Mouse (Mus musculus) limb, embryonic 10.5 days (tissue): ENCODE measurements around the gene Madcam1. TPM values are rescaled to one million over a fixed set of nuclear protein-coding genes. Genes with fewer than 3 reads are reported as not detected.

Experiments
- DNase-seq: peaks from one replicate; pipeline ENCODE4 v3.0.0-alpha.2; 2017; ENCODE audit warnings: low spot score
- H3K27ac ChIP-seq: fragments of 300-500 bp; sonication (generic); 2 replicates; pipeline ENCODE4 v1.5.1; 2016; ENCODE audit warnings: mild to moderate bottlenecking
- H3K27me3 ChIP-seq: fragments of 300-500 bp; sonication (generic); 2 replicates; pipeline ENCODE4 v1.6.1; 2016; ENCODE audit warnings: low read depth, mild to moderate bottlenecking; ENCODE audit not compliant: poor library complexity, severe bottlenecking
- H3K36me3 ChIP-seq: fragments of 300-500 bp; sonication (generic); 2 replicates; pipeline ENCODE4 v1.6.1; 2016; ENCODE audit warnings: mild to moderate bottlenecking, moderate library complexity
- H3K4me1 ChIP-seq: fragments of 300-500 bp; sonication (generic); 2 replicates; pipeline ENCODE4 v1.6.1; 2016
- H3K4me3 ChIP-seq: fragments of 300-500 bp; sonication (generic); 2 replicates; pipeline ENCODE4 v1.5.1; 2016; ENCODE audit warnings: mild to moderate bottlenecking, moderate library complexity
- H3K9me3 ChIP-seq: fragments of 300-500 bp; sonication (generic); replicated peaks from 2 replicates; pipeline ENCODE4 v1.6.1; 2016; ENCODE audit warnings: mild to moderate bottlenecking
- WGBS: fragments of 180-500 bp; shearing (Covaris S2); methylation state at CpG from one replicate; pipeline ENCODE4 v1.1.7; 2016; 5-methylcytosine and 5-hydroxymethylcytosine counted together
- polyA plus RNA-seq: library from polyadenylated mRNA; unstranded; fragments of >200 nt; fragmentation: Nextera tagmentation; extraction: Ambion mirVana; gene quantifications from 2 replicates; pipeline ENCODE4 v1.2.1, GENCODE M21; 2016

Madcam1 gene
- 3.7 and 6.4 TPM in 2 replicates for polyA plus RNA-seq

- 12% methylated on average over 13 of the region's 13 CpGs for WGBS
- peak within 1 kb of the TSS; percentile 37 for H3K27ac ChIP-seq
- H3K4me3 ChIP-seq, result no peak within 1 kb of the TSS
Observed at GRCm38 (mm10) chr10:79664131-79664665, at the start of gene Madcam1. Gene Madcam1 (plus strand): TSS chr10:79664559.

GRCm38 (mm10) chr10:79615860-79616259 is 48.5 kb upstream of the Madcam1 start:
- Histone ChIP-seq H3K36me3 (no peaks in the 10 kb centered on the region), H3K9me3 (no peaks in the 10 kb centered on the region), H3K27me3 (peaks cover 40% of the 10 kb centered on the region), H3K4me1 (peaks cover 42% of the 10 kb centered on the region), H3K4me3 (no peak overlapping the region), H3K27ac (no peak overlapping the region)
- no peak for DNase-seq
- WGBS, result 16% methylated on average over 8 of the region's 8 CpGs

More at GRCm38 (mm10) chr10:79664131-79664665, at the start of gene Madcam1:
- peak; percentile 94 for DNase-seq
- no peaks in the 10 kb centered on the region for H3K9me3 ChIP-seq
- peaks cover 27% of the 10 kb centered on the region for H3K4me1 ChIP-seq
- no peaks in the 10 kb centered on the region for H3K36me3 ChIP-seq
- no peaks in the 10 kb centered on the region for H3K27me3 ChIP-seq

GRCm38 (mm10) chr10:79616376-79616775 is 48.0 kb upstream of the Madcam1 start:
- Histone ChIP-seq H3K4me3 (no peak overlapping the region), H3K9me3 (no peaks in the 10 kb centered on the region), H3K27me3 (peaks cover 34% of the 10 kb centered on the region), H3K27ac (no peak overlapping the region), H3K4me1 (peaks cover 38% of the 10 kb centered on the region), H3K36me3 (no peaks in the 10 kb centered on the region)
- DNase-seq, result no peak
- 88% methylated on average over 5 of the region's 5 CpGs for WGBS

GRCm38 (mm10) chr10:79623950-79624349 is 40.4 kb upstream of the Madcam1 start:
- no peak overlapping the region; the same call in 1 of the 2 replicates for H3K27ac ChIP-seq
- no peaks in the 10 kb centered on the region for H3K27me3 ChIP-seq
- H3K4me3 ChIP-seq, result no peak overlapping the region
- 0 out of 2 replicates have a peak, but pooled peaks cover 4% of the 10 kb centered on the region for H3K4me1 ChIP-seq
- no peak for DNase-seq
- no peaks in the 10 kb centered on the region for H3K9me3 ChIP-seq
- H3K36me3 ChIP-seq, result no peaks in the 10 kb centered on the region
- 79% methylated on average over 12 of the region's 12 CpGs for WGBS

- H3K4me3 ChIP-seq, result no peak overlapping the region
- H3K27me3 ChIP-seq, result no peaks in the 10 kb centered on the region
- H3K4me1 ChIP-seq, result 0 out of 2 replicates have a peak, but pooled peaks cover 3% of the 10 kb centered on the region
- no peaks in the 10 kb centered on the region for H3K36me3 ChIP-seq
- H3K9me3 ChIP-seq, result no peaks in the 10 kb centered on the region
- DNase-seq, result no peak
- 84% methylated on average over 9 of the region's 9 CpGs for WGBS
- no peak overlapping the region for H3K27ac ChIP-seq
Observed at GRCm38 (mm10) chr10:79625398-79625797, 39.0 kb upstream of the Madcam1 start.

GRCm38 (mm10) chr10:79626156-79626555 is 38.2 kb upstream of the Madcam1 start:
- Histone ChIP-seq H3K27ac (no peak overlapping the region), H3K9me3 (no peaks in the 10 kb centered on the region), H3K27me3 (no peaks in the 10 kb centered on the region), H3K36me3 (no peaks in the 10 kb centered on the region), H3K4me1 (no peaks in the 10 kb centered on the region), H3K4me3 (no peak overlapping the region)
- DNase-seq, result no peak
- 89% methylated on average over 10 of the region's 10 CpGs for WGBS

- Histone ChIP-seq H3K9me3 (no peaks in the 10 kb centered on the region), H3K36me3 (no peaks in the 10 kb centered on the region), H3K27me3 (no peaks in the 10 kb centered on the region), H3K4me3 (no peak overlapping the region), H3K4me1 (no peaks in the 10 kb centered on the region), H3K27ac (no peak overlapping the region)
- 90% methylated on average over 5 of the region's 5 CpGs for WGBS
- no peak for DNase-seq
Observed at GRCm38 (mm10) chr10:79628377-79628776, 36.0 kb upstream of the Madcam1 start.

GRCm38 (mm10) chr10:79631432-79631831 is 32.9 kb upstream of the Madcam1 start:
- DNase-seq, result no peak

GRCm38 (mm10) chr10:79633006-79633777 is 31.2 kb upstream of the Madcam1 start:
- WGBS, result 87% methylated on average over 17 of the region's 17 CpGs
- H3K27ac ChIP-seq, result no peak overlapping the region
- H3K4me3 ChIP-seq, result no peak overlapping the region
- H3K4me1 ChIP-seq, result peaks cover 18% of the 10 kb centered on the region
- no peaks in the 10 kb centered on the region for H3K36me3 ChIP-seq
- H3K9me3 ChIP-seq, result no peaks in the 10 kb centered on the region
- no peak for DNase-seq
- peaks cover 16% of the 10 kb centered on the region for H3K27me3 ChIP-seq

More at GRCm38 (mm10) chr10:79631432-79631831, 32.9 kb upstream of the Madcam1 start:
- WGBS, result 90% methylated on average over 4 of the region's 4 CpGs
- Histone ChIP-seq H3K9me3 (no peaks in the 10 kb centered on the region), H3K27me3 (peaks cover 6% of the 10 kb centered on the region; the same call in 1 of the 2 replicates), H3K27ac (no peak overlapping the region), H3K4me1 (peaks cover under 1% of the 10 kb centered on the region), H3K36me3 (no peaks in the 10 kb centered on the region), H3K4me3 (no peak overlapping the region)

GRCm38 (mm10) chr10:79636287-79636686 is 28.1 kb upstream of the Madcam1 start:
- H3K27me3 ChIP-seq, result peaks cover 43% of the 10 kb centered on the region
- WGBS, result 82% methylated on average over 8 of the region's 8 CpGs
- H3K4me3 ChIP-seq, result peak overlapping the region; percentile 6; the same call in 1 of the 2 replicates
- H3K9me3 ChIP-seq, result no peaks in the 10 kb centered on the region
- peaks cover 35% of the 10 kb centered on the region for H3K4me1 ChIP-seq
- H3K27ac ChIP-seq, result no peak overlapping the region
- H3K36me3 ChIP-seq, result no peaks in the 10 kb centered on the region
- no peak for DNase-seq

- under 1% methylated on average over 115 of the region's 116 CpGs for WGBS
- H3K27ac ChIP-seq, result peak within 1 kb of the TSS; percentile 85
- H3K27me3 ChIP-seq, result peaks cover 43% of the 10 kb centered on the region
- peaks cover 35% of the 10 kb centered on the region for H3K4me1 ChIP-seq
- DNase-seq, result peak; percentile 84
- H3K4me3 ChIP-seq, result peak within 1 kb of the TSS; percentile 83
- no peaks in the 10 kb centered on the region for H3K36me3 ChIP-seq
- H3K9me3 ChIP-seq, result no peaks in the 10 kb centered on the region
Observed at GRCm38 (mm10) chr10:79637128-79638110, 26.9 kb upstream of the Madcam1 start, which contains the start of gene Shc2. Gene Shc2 (minus strand): TSS chr10:79637918.

- DNase-seq, result peak; percentile 71
- H3K27ac ChIP-seq, result no peak overlapping the region
- H3K4me3 ChIP-seq, result peak overlapping the region; percentile 83
- 5% methylated on average over 23 of the region's 23 CpGs for WGBS
- H3K9me3 ChIP-seq, result no peaks in the 10 kb centered on the region
- H3K36me3 ChIP-seq, result no peaks in the 10 kb centered on the region
- H3K4me1 ChIP-seq, result peaks cover 35% of the 10 kb centered on the region
- H3K27me3 ChIP-seq, result peaks cover 43% of the 10 kb centered on the region
Observed at GRCm38 (mm10) chr10:79638486-79639204, 25.7 kb upstream of the Madcam1 start.
